7 mouse cellular contexts compared by ENCODE assay signal in the genomic region with DNA sequence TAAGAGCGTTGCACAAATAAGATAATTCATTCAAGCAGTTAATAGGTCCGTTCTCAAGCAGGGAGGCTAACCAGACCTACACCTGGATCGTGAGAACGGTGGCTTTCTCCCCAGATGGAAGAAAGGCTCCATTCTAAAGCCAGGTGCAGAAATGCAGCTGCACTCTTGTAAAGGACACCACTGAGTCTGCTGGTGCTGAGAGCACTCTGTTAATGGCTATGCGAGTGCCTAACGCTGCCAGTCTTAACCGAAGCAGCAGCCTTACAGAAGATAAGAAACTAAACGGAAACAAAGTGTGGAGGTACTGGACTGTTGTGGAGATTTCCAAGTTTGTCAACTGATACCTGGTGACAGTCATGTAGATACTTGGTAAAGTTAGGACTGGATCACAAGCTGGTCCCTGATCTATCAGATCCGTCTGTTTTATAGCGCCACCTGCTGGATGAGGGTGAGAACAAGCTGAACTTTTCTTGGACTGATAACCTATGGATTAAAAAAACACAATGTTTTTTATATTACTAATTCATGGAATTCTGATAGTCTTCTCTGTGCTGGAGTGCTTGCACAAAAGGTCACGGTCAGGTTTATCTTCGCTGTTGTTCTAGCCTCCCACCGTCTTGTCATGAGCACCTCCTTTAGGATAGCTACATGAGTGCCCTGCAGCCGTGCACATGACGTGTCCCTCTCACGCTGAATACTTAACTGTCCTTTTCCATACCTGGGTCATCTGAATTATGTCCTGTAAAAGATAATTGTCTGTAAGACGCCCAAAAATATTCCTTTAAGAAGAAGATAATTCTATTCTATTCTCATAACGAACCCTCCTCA. TPM values are rescaled to one million over a fixed set of nuclear protein-coding genes. Genes with fewer than 3 reads are reported as not detected.
A peak's percentile ranks its signal among the peaks of the same experiment; 100 is the strongest.
DNase-seq lines count a peak whose midpoint lies in the region; ATAC-seq and TF ChIP-seq lines count a peak whose summit lies in the region.

No protein-coding gene starts in this region.

- ATAC-seq in midbrain, embryonic 15.5 days (replicated peaks), result peak; percentile 60

- DNase-seq in adrenal gland, adult (ENCODE audit: inconsistent age in 2 of 2, low spot score in 1 of 2), result peak; percentile 72 to 94
- DNase-seq in cerebellum, postnatal 14 days, result peak; percentile 79 to 85
- peak; percentile 75 for DNase-seq in gastrocnemius, postnatal 10 days
- DNase-seq in kidney, adult 11 months, result peak; percentile 50
- peak; percentile 73 to 74 for DNase-seq in left cerebral cortex, postnatal 25 days (ENCODE audit: low spot score in 2 of 2)
- peak; percentile 38 to 62 for DNase-seq in spleen, adult 2 months (ENCODE audit: low read depth in 1 of 2, low spot score in 2 of 2)

- H3K27me3 ChIP-seq in midbrain, embryonic 15.5 days (replicated peaks), result no peaks in the 10 kb centered on the region
- no peaks in the 10 kb centered on the region for H3K27me3 ChIP-seq in spleen, adult 2 months (ENCODE audit: control insufficient read depth, insufficient read depth, low read length)

- H3K4me3 ChIP-seq in midbrain, embryonic 15.5 days, result no peak overlapping the region
- no peak overlapping the region for H3K4me3 ChIP-seq in spleen, adult 2 months (ENCODE audit: extremely low read depth, insufficient read depth, insufficient read length)

- H3K27ac ChIP-seq in midbrain, embryonic 15.5 days, result no peak overlapping the region
- H3K27ac ChIP-seq in spleen, adult 2 months (ENCODE audit: insufficient read depth, low read length), result no peak overlapping the region

- no peaks in the 10 kb centered on the region for H3K36me3 ChIP-seq in midbrain, embryonic 15.5 days (replicated peaks)
- H3K36me3 ChIP-seq in spleen, adult 2 months (ENCODE audit: control insufficient read depth, insufficient read depth, low read length), result no peaks in the 10 kb centered on the region

- no peak for TF ChIP-seq POLR2A in spleen, adult 2 months (IDR thresholded peaks at IDR 0.05; ENCODE audit: low read depth, low read length)

- H3K9me3 ChIP-seq in midbrain, embryonic 15.5 days, result no peaks in the 10 kb centered on the region

- no peaks in the 10 kb centered on the region for H3K4me1 ChIP-seq in midbrain, embryonic 15.5 days
- H3K4me1 ChIP-seq in spleen, adult 2 months (ENCODE audit: control insufficient read depth, insufficient read depth, insufficient read length), result peaks cover 12% of the 10 kb centered on the region; the same call in 1 of the 2 replicates

- 62% methylated on average over 18 of the region's 18 CpGs for WGBS in midbrain, embryonic 15.5 days
- 58% methylated on average over 18 of the region's 18 CpGs for WGBS in spleen, adult 2 months

- H3K4me2 ChIP-seq in midbrain, embryonic 15.5 days, result no peak overlapping the region

- intact Hi-C loops in left cerebral cortex, postnatal 25 days (cut with DNase I), result loop anchor here (1.0 kb wide), 1 partner anchor 154 kb away; no protein-coding TSS in a partner anchor

- peak; percentile 34; the same call in 1 of the 2 replicates for TF ChIP-seq CTCF in spleen, adult 2 months (IDR thresholded peaks at IDR 0.05; ENCODE audit: extremely low read depth, insufficient read depth, insufficient read length, insufficient replicate concordance)

- H3K9ac ChIP-seq in midbrain, embryonic 15.5 days, result no peak overlapping the region

RNA-seq across cellular contexts. Expression of a gene that starts 45.7 kb away (rescaled TPM):
- total RNA-seq in gastrocnemius, postnatal 10 days (2021), result 10 to 100 TPM; 53.5 to 60.3 TPM
- 1 to 10 TPM; 3.0 to 3.5 TPM for total RNA-seq in left cerebral cortex, postnatal 25 days (2021)
- polyA plus RNA-seq in midbrain, embryonic 15.5 days (2015; fragmentation: Nextera tagmentation; extraction: Ambion mirVana), result 1.9 and 2.5 TPM in 2 replicates
- 14.2 and 15.3 TPM in 2 replicates for polyA plus RNA-seq in spleen, adult 2 months (2012; rRNA removed)

Comparison
In these comparisons a context has a peak if more than half of its experiments do, and no peak if none do; other contexts are left out.
1. RNA of a gene that starts 45.7 kb away (total RNA-seq): 53.5 to 60.3 TPM in gastrocnemius, postnatal 10 days; 3.0 to 3.5 TPM in left cerebral cortex, postnatal 25 days; every median in the first group is over 10 times any median in the second.
2. Peak in every context shown above with its lines, with median percentiles within 50 percentile points of each other: DNase-seq.